Mouse (Mus musculus): ENCODE measurements at regions not wholly inside any gene's neighbourhood (a gene's known extent, or its start where the extent isn't known, plus 50 kb on each side); places are given as distances from the start of the nearest gene placed in this dataset.

- Histone ChIP-seq H3K4me1 (peaks cover 5% of the 10 kb centered on the region; the same call in 1 of the 2 replicates), H3K4me2 (replicated peaks) (no peak overlapping the region), H3K27me3 (no peaks in the 10 kb centered on the region), H3K27ac (0 out of 2 replicates have a peak overlapping the region, but pooled peaks have one; percentile 20), H3K9ac (no peak overlapping the region), H3K4me3 (no peak overlapping the region), H3K36me3 (no peaks in the 10 kb centered on the region), H3K9me3 (no peaks in the 10 kb centered on the region)
- WGBS = 47% methylated on average over 3 of the region's 3 CpGs
- no peak for ATAC-seq (ENCODE audit: insufficient number of reproducible peaks, insufficient read depth, low FRiP score, low TSS enrichment)
Measured at GRCm38 (mm10) chr2:93115303-93115702, 69.3 kb upstream of the Prdm11 start.

DNA sequence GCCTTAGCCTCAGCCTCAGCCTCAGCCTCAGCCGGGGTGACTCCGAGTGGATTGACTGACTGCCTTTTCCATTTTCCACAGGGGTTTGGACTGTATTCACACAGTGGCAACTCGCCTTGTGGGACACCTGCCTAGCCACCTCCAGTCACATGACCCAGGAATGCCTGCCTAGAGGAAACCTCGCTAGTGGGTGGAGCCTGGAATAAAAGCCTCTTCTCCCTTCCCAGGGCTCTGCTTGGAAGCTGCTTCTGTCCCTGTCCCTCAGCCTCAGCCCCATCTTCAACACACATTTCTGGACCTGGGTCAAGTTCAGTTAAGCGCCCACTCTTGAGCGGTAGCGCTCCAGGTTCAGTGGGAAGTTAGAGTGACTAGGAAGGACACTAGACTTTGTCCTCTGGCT lies 68.0 kb upstream of the Prdm11 start:
- Histone ChIP-seq H3K27ac (no peak overlapping the region), H3K4me3 (no peak overlapping the region), H3K27me3 (0 out of 2 replicates have a peak, but pooled peaks cover 3% of the 10 kb centered on the region), H3K36me3 (no peaks in the 10 kb centered on the region), H3K9me3 (no peaks in the 10 kb centered on the region), H3K4me2 (replicated peaks) (no peak overlapping the region), H3K9ac (no peak overlapping the region), H3K4me1 (no peaks in the 10 kb centered on the region; the same call in 1 of the 2 replicates)
- WGBS = 73% methylated on average over 7 of the region's 7 CpGs
- ATAC-seq (ENCODE audit: insufficient number of reproducible peaks, insufficient read depth, low FRiP score, low TSS enrichment) = no peak

GRCm38 (mm10) chr2:93112320-93112719 lies 66.4 kb upstream of the Prdm11 start:
- WGBS = 47% methylated on average over 7 of the region's 7 CpGs
- ATAC-seq (ENCODE audit: insufficient number of reproducible peaks, insufficient read depth, low FRiP score, low TSS enrichment) = no peak
- no peaks in the 10 kb centered on the region for H3K9me3 ChIP-seq
- no peak overlapping the region for H3K4me3 ChIP-seq
- no peak overlapping the region for H3K4me2 ChIP-seq (replicated peaks)
- 0 out of 2 replicates have a peak, but pooled peaks cover 3% of the 10 kb centered on the region for H3K27me3 ChIP-seq
- H3K27ac ChIP-seq = no peak overlapping the region
- H3K36me3 ChIP-seq = no peaks in the 10 kb centered on the region
- H3K9ac ChIP-seq = no peak overlapping the region
- H3K4me1 ChIP-seq = no peaks in the 10 kb centered on the region; the same call in 1 of the 2 replicates

DNA sequence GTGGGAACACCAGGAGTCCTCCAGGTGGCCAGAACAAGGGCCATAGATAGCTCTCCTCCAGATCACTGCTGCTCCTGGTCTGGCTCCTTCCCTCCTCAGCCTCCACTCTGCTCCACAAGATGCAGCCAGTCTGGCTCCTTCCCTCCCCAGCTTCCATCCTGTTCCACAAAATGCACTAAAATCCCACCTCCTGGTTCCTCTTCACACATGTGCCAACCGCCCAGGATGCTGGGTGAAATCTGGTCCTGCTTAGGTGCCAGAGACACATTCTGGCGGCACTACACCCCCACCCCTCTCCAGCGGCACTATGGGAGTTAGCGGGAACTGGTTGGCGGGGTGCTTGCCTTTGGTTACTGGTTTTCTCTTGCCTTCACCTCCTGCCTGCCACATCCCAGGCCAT lies 64.9 kb upstream of the Prdm11 start:
- Histone ChIP-seq H3K9me3 (no peaks in the 10 kb centered on the region), H3K4me2 (replicated peaks) (no peak overlapping the region), H3K4me1 (no peaks in the 10 kb centered on the region; the same call in 1 of the 2 replicates), H3K9ac (no peak overlapping the region), H3K36me3 (no peaks in the 10 kb centered on the region), H3K27me3 (0 out of 2 replicates have a peak, but pooled peaks cover 6% of the 10 kb centered on the region), H3K4me3 (no peak overlapping the region), H3K27ac (no peak overlapping the region)
- 75% methylated on average over 5 of the region's 5 CpGs for WGBS
- ATAC-seq (ENCODE audit: insufficient number of reproducible peaks, insufficient read depth, low FRiP score, low TSS enrichment) = no peak

GRCm38 (mm10) chr2:93106581-93106980 lies 60.6 kb upstream of the Prdm11 start:
- WGBS = 56% methylated on average over 6 of the region's 6 CpGs
- Histone ChIP-seq H3K4me3 (no peak overlapping the region), H3K4me2 (replicated peaks) (no peak overlapping the region), H3K36me3 (no peaks in the 10 kb centered on the region), H3K27ac (no peak overlapping the region), H3K4me1 (no peaks in the 10 kb centered on the region), H3K9me3 (no peaks in the 10 kb centered on the region), H3K27me3 (0 out of 2 replicates have a peak, but pooled peaks cover 6% of the 10 kb centered on the region), H3K9ac (no peak overlapping the region)
- ATAC-seq (ENCODE audit: insufficient number of reproducible peaks, insufficient read depth, low FRiP score, low TSS enrichment) = no peak

GRCm38 (mm10) chr2:93101991-93102390 lies 56.0 kb upstream of the Prdm11 start:
- no peak for ATAC-seq (ENCODE audit: insufficient number of reproducible peaks, insufficient read depth, low FRiP score, low TSS enrichment)
- no peak overlapping the region for H3K4me3 ChIP-seq
- WGBS = 77% methylated on average over 8 of the region's 8 CpGs
- no peaks in the 10 kb centered on the region for H3K9me3 ChIP-seq
- H3K4me1 ChIP-seq = peaks cover 8% of the 10 kb centered on the region; the same call in 1 of the 2 replicates
- H3K27me3 ChIP-seq = 0 out of 2 replicates have a peak, but pooled peaks cover 3% of the 10 kb centered on the region
- H3K4me2 ChIP-seq (replicated peaks) = no peak overlapping the region
- no peak overlapping the region for H3K9ac ChIP-seq
- no peak overlapping the region for H3K27ac ChIP-seq
- H3K36me3 ChIP-seq = no peaks in the 10 kb centered on the region

DNA sequence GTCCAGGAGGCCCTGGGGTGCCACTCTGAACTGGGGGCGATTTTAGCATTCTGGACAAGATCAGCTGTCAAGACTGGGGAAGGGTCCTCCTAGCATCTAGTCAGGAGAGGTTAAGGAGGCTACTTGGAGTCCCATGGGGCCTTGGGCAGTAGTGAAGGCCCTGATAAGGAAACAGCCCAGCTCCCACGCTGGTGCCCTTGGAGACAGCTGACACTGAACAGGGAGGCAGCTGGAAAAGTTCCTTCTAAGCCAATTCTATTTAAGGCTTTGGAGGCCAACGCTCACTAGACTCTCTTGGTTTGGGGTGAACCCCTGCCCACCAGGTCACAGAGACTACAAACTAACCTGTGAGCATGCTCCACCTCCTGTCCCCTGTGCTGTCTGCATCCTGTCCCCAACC lies 53.8 kb upstream of the Prdm11 start:
- no peak for ATAC-seq (ENCODE audit: insufficient number of reproducible peaks, insufficient read depth, low FRiP score, low TSS enrichment)
- Histone ChIP-seq H3K4me3 (no peak overlapping the region), H3K4me2 (replicated peaks) (no peak overlapping the region), H3K27me3 (no peaks in the 10 kb centered on the region), H3K4me1 (peaks cover 8% of the 10 kb centered on the region; the same call in 1 of the 2 replicates), H3K9me3 (no peaks in the 10 kb centered on the region), H3K27ac (no peak overlapping the region), H3K9ac (no peak overlapping the region), H3K36me3 (no peaks in the 10 kb centered on the region)
- WGBS = 47% methylated on average over 3 of the region's 3 CpGs

DNA sequence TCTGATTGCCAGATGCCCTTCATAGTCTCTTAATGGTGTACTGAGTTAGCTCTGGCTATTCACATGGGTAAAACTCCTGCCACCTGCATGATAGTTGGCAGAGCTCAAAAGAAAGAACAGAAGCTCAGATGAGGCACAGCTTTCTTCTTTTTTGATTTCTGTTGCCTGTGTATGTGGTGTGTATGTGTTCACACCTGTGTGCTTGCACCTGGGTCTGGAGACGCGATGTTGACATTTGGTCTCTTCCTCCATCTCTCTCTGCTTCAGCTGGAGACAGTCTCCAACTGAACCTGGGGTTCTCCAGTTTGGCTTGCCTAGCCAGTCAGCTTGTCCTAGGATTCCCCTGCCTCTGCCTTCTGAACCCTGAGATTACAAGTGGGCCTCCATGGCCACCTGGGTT lies 51.0 kb upstream of the Prdm11 start:
- no peak for ATAC-seq (ENCODE audit: insufficient number of reproducible peaks, insufficient read depth, low FRiP score, low TSS enrichment)
- no peak overlapping the region for H3K4me2 ChIP-seq (replicated peaks)
- H3K27ac ChIP-seq = no peak overlapping the region
- H3K27me3 ChIP-seq = no peaks in the 10 kb centered on the region
- peaks cover 10% of the 10 kb centered on the region for H3K4me1 ChIP-seq
- no peaks in the 10 kb centered on the region for H3K9me3 ChIP-seq
- WGBS = 84% methylated on average over 2 of the region's 2 CpGs
- H3K36me3 ChIP-seq = no peaks in the 10 kb centered on the region
- no peak overlapping the region for H3K9ac ChIP-seq
- H3K4me3 ChIP-seq = no peak overlapping the region

DNA sequence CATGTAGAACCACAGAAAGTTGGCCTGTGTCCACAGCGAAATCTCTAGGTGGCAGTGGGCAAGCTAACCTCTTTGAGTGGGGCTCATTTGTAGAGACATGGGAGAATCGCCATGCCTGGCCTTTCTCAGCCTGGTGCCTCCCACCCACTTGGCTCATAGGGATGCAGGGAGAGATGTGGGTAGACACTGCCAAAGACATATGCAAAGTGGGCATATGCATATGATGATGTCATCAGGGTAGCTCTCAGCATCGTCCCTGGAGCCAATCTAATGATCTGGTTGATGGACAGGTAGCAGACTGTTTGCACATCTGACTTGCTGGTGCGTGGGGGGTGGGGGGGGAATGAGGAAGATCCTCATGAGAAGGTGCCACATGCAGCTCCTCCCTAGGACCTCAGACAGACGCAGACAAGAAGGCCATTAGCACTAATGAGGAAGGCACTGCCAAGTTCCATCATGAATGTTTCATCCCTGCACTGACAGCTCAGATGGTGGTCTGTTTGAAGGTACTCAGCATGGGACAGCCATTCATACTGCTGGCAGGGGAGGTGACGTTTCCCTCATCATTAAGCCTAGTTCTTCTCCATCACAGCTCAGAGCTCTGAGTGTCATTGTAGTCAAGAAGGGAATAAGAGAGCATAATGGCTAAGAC lies 50.2 kb upstream of the Prdm11 start:
- H3K4me3 ChIP-seq = no peak overlapping the region
- no peak overlapping the region for H3K27ac ChIP-seq
- H3K9ac ChIP-seq = no peak overlapping the region
- no peaks in the 10 kb centered on the region for H3K36me3 ChIP-seq
- WGBS = 83% methylated on average over 6 of the region's 6 CpGs
- ATAC-seq (ENCODE audit: insufficient number of reproducible peaks, insufficient read depth, low FRiP score, low TSS enrichment) = no peak
- H3K4me2 ChIP-seq (replicated peaks) = no peak overlapping the region
- H3K9me3 ChIP-seq = no peaks in the 10 kb centered on the region
- H3K27me3 ChIP-seq = 0 out of 2 replicates have a peak, but pooled peaks cover 3% of the 10 kb centered on the region
- H3K4me1 ChIP-seq = peaks cover 11% of the 10 kb centered on the region

Data from embryonic facial prominence, embryonic 12.5 days (tissue).